Mouse (Mus musculus) cerebellum, postnatal 10 days (tissue): Measurements from ENCODE around the gene Dennd1a.

Source experiments
- DNase-seq, 2 experiments: peaks; one replicate each; pipeline ENCODE4 v3.0.0; 2021; ENCODE audit warnings: mixed read lengths in 2 of 2

Gene Dennd1a

DNA sequence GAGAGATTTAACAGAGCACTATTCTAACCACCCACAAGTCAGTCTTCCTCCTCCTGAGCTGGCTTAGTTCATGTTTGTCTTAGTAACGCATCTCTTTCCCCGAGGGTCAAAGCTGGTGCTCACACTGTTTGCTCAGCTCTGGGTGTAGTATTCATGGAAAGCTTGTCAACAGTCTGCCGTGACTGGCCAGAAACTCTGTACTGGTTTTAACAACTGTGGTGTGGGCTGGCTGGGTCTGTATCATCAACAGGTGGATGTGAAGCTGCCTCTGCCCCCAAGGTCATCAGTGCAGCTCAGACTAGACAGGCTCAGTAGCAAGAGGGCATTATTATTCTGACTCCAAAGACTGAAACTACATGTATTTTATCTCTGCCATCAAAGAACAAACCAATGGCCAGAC is 430.2 kb downstream of the Dennd1a start:
- DNase-seq, result no peak

DNA sequence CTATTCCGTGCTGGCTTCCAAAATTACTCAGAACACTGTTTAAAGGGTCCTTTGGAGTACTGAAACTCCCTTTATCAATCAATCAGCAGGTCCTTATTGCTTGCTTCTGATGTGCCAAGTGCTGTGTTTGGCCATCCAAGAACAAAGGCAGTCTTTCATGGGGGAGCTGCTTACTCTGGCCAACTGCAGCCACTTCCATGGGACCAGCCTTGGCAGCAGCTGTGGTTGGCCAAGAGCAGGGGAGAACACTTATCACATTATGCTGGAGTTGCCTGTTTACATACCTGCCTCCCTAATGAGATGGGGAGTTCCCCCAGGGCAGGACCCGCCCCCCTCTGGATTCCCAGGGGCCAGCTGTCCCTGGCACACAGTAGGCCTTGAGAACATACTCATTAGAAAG is 432.0 kb downstream of the Dennd1a start:
- DNase-seq, result peak in 1 of 2 experiments; percentile 14

DNA sequence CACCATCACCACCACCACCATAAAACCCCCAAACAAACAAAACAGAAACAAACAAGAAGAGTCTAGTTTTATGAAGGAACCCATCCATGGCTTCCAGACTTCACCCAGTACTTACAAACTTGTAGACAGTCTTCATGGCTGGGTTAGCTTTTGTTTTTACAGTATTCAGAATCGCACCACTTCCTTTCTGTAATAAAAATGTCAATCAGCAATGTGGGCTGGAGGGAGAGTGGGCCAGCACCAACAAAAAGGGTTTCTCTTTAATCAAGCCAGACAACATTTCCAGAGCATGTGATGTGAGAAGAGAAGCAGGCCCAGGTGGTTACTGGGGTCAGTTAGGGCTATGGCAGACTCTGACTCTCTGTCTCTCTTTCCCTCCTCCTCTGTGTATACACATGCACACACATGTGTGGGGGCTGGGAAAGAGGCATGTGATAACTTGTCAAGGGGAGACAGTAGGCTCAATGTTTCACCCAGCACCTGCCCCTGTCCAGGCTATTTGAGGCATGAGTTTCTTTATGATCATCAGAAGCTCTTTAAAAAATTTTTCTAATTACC is 433.2 kb downstream of the Dennd1a start:
- no peak for DNase-seq

DNA sequence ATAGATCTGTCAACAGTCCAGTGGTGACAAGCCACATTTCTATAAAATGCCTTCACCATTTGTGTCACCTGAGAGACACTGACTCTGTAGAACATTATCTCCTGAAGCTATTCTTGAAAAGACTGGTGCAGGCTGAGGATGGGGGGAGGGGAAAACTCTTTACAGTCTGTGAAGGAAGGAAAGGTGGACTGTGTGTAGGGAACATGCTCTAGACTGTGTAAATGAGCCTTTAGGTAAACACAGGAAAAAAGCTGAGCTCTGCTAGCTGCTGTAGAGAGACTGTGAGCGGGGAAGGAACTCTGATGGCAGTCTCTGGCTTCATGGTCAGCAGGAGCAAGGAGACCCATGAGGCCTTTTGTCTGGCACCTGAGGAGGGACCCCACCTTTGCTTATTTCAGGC is 436.6 kb downstream of the Dennd1a start:
- DNase-seq, result no peak

DNA sequence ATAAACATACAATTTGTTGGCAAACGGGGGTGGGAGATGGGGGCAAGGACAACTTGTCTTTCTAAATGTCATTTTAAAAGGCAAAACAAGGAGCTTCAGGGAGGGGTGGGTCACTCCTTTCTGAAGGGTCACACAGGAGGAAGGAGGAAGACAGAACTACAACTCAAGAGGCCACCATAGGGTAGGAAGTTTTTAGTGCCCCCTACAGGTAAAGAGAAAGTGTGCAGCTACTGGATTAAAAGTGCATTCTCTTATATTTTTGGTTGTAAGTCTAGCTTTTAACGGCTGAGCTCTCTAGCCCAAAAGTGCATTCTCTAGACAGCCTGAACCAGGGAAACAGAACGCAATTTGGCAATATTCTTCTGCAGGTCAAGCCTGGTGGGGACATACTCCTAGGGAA is 437.8 kb downstream of the Dennd1a start:
- DNase-seq, result no peak

DNA sequence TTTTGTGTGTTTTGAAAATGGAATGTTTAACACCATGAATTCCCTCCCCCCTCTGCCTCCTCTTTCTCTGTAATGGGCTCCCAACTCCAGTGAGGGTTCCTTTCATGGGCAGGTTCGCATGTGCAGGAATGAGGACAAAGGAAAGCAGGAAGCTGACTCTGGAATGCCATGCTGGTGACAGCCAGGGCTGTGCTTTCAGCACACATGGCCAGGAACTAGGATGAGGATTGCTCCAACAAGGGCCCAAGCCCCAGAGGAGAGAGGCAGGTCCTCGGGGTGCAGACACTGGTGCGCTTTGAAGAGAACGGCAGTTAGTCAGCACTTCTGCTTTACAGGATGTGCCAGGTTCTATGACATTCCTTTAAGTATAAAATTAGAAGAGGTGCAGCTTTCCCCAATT is 444.5 kb downstream of the Dennd1a start:
- DNase-seq, result no peak

DNA sequence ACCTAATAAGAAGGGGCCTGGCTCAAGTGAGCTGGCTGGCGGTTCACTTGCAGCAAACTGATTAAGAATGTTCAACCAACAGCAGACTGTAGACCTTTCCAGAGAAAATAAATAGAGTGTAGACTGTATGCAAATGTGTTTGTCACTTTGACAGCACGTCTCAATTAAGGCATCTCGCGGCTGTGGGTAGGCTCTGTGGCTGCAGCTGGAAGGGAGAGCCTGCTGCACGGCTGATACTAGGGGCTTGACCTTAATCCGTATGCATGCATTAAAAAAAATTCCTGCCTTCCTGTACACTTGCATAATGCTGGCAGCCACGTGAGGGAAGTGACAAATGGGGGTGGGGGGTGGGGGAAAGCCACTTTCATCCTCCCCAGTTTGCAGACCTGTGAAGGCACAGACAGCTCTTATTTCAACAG is 445.0 kb downstream of the Dennd1a start:
- no peak for DNase-seq

DNA sequence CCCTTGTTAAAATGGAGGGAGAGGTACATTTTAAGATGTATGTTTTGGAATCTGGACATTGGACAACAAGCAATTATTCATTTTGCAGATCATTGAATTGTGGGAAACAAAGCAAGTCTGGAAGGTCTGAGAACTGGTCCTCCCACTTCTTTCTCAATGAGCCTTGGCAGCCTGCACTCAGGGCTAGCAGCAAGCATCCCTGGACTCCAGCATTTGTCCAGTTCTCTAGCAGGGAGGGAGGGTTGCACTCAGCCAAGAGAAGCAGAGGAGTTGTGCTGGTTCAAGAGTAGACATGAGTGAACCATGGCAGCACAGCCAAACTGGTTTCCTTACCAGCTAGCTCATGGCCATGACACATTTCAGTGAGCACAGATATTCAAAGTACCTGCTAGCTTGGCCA is 447.3 kb downstream of the Dennd1a start:
- no peak for DNase-seq

DNA sequence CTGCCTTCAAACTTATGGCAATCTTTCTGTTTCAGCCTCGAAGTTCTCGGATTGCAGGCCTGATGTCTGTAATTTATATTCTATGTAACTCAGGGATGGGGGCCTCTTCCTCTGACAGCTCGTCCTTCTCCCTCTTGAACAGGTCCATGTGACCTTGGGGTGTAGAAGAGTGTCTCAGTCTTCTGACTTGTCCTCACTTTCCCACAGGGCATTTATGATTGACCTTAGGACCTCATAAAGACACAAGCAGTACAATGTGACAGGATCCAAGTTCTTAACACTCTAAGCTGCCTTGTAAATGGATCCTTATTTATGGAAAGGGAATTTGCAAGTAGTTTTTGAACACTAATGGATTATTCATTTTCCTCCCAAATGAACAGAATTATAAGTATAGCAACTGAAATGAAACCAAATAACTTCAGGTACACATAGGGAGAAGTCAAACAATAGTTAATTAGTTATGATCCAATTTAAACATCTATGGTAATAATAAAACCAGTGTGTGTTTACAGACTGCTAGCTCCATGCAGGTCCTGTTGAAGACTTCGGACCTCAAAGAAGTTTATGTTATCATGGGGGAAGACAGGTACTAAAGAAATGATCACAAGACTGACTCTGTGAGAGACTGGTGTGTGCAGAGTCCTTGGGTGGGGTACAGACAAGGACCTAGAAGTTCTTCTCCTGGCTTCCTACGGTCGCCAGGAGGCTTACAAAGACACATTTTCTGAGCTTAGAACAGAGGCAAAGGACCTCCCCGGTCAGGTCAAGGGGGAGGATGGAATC is 448.8 kb downstream of the Dennd1a start:
- no peak for DNase-seq

DNA sequence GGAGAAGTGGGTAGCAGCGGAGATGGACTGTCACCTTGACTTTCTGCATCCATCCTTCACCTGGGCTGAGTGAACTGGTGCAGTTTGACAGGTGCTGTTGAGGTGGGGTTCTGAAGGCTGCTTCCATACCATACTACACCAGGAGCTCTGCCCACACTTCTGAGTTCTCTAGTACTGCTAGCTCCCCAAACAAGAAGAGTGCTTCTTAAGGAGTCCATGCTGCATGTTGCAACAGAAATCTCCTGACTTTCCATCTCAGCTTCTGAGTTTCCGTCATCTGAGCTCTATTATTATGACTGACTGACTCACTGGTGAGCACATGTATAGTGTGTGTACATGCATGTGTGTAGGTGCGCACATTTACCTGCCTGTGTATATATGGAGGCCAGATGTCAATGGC is 449.6 kb downstream of the Dennd1a start:
- no peak for DNase-seq

DNA sequence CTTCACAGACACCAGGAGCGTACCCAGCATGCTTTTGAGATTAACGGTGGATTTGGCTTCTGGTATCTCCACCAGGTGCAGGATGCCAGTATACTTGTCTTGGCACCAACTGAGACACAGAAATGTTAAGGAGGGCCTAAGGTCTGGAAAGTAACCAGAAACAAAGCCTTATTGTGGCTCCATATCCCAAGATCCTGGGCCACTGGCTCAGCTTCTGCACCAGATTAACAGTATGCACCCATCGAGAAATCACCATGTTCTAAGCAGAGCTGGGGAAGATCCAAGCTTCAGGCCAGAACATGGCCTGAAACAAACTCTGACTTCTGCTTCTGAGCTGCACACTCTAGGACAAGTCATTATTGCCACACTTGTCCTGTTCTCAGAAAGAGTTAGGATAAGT is 450.3 kb downstream of the Dennd1a start:
- DNase-seq, result no peak

DNA sequence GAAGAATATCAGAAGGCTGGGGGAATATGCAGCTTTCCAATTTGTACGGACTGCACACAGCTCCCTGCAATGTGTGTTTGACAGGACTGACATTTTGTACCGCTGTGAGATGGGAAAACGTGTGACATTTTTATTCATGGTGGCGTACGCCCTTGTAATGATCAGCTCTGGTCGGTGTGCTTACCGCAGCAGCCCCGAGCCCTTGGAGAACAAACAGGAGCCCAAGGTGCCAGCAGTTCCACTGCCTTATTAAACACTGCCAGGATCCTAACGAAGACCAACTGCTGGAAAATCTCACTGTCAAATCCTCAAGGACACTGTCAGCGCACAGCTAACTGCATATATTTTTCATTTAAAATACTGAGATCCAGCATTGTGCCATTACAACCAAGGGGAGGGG is 454.9 kb downstream of the Dennd1a start:
- no peak for DNase-seq

DNA sequence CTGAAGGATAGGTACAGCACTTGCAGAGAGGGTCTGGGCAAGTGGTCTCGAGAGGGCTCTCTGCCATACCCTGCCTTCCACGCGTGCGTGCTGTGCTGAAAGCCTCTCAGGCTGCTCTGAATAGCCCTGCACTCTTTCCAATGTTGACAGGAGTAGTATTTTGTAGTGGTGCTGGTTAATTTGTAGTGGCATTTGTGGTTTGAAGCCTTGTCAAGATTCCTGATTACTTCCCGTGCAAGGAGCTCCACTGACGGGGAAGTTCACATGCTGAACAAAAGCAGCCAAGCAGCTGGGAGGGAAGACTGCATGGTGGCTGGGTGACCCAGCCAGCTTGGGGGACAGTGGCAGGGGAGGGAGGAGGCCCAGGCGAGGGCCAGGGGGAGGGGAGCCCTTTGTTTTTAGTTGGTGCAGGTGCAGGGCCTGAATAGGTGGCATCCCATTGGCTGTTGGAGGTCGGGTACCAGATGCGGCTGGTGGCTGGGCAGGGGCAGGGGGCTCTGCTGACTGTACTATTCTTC is 457.4 kb downstream of the Dennd1a start:
- no peak for DNase-seq

DNA sequence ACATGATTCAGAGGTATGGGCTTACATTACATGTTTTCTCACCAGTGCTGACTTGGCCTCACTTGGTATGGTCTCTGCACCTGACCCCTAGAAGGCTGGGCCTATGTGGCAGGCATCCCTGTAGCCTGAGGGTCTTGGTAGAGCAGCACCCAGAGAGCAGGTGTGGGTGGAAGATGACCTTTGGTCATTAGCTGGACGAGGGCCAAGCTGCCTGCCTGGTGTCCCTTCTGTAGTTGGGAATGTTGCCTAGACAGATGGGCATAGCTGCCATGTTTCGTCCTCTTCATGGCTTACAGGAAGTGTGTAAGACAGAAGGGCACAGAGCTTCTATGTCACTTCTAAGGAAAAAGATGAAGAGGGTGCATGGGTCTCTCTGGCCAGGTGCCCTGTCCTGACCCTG is 463.4 kb downstream of the Dennd1a start:
- peak; percentile 70 to 76 for DNase-seq

DNA sequence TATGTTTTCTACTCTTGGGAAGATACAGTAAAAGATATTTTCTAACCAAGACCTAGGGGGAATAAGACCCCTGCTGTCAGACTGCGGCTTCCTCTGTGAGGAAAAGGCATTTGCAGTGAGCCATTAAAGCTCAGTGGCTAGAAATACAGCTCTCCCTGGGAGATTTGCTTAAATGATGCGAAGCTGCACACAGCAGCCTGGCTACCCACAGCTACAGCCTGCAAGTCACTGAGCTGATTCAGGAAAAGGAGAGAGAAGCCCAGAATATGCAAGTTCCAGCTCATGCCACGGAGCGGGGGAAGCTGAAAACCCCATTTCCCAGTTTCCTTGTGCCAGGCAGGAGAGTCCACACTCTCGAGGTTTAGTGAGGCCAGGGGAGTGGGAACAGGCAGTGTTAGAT is 465.1 kb downstream of the Dennd1a start:
- DNase-seq, result no peak

DNA sequence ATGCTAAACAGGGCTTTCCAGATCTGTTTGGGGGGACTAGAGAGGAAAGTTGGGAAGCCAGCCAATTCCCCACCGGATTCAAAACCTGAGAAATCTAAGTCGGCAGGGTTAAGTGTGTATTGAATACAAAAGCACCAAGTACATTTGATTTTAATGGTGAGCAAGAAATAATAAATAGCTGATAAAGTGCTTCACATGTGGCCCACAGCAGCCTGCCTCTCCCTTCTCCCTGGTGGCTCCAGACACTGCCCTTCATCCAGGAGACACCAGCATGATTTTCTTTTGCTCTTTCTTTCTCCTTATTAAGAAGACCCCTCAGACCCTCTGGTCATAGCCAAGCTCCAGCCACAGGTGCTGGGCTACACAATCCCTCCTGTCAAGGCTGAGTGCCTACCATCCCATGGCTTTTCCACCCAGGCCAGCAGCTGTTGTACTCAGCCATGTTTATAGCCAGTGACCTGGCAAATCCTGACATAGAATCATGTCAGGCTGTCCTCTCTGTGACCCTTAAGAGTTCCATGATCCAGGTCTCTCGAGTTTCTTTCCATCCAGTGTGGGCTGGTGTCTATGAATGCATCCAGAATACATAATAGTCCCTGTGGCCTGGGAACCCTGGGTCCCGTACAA is 467.6 kb downstream of the Dennd1a start:
- no peak for DNase-seq

DNA sequence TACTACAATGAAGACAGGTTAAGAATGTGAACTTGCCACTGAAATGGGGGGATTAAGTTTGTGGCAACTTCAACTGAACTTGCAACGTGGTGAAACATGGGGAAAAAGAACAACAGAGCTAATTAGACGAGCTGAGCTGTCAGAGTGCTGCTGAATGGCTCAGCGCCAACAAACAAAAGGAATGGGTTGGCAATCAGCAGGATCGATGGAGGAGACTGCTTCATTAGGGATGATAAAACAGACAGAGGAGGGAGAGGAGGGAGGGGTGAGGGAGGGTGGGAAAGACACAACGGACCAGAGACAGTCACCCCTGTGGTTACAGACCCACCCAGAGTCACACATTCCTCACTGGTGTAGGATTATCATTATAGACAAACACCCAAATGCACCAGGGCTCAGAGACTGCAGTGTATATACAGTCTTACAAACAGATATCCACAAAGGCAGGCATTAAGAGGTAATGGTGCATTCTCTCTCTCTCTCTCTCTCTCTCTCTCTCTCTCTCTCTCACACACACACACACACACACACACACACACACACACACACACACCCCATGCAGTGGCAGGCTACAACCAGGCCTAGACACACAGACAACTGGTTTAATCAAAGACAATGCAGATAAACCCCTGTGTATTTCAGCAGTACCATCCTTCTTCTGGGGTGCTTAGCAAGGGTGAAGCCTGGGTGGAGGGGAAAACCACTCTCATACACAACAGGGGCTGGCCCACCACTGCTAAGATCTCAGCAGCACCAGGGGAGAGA is 468.2 kb downstream of the Dennd1a start:
- peak; percentile 54 to 55 for DNase-seq

DNA sequence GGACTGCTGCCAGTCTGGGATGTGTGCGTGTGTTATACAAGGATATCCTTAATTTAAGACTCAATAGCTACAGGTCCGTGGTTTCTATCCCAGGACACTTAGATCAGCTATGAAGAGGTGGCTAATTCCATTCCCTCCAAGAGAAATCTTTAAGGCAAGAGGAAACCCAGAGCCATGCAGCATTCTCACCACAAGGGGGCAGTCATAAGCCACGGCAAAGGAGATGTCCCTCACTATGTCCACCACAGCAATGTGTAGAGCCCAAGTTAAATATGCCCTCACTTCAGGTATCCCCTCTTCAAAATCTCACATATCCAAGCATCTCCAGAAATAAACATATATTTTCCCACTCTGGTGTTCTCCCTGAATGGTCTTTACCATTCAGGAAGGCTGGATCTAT is 471.5 kb downstream of the Dennd1a start:
- peak; percentile 91 to 94 for DNase-seq

DNA sequence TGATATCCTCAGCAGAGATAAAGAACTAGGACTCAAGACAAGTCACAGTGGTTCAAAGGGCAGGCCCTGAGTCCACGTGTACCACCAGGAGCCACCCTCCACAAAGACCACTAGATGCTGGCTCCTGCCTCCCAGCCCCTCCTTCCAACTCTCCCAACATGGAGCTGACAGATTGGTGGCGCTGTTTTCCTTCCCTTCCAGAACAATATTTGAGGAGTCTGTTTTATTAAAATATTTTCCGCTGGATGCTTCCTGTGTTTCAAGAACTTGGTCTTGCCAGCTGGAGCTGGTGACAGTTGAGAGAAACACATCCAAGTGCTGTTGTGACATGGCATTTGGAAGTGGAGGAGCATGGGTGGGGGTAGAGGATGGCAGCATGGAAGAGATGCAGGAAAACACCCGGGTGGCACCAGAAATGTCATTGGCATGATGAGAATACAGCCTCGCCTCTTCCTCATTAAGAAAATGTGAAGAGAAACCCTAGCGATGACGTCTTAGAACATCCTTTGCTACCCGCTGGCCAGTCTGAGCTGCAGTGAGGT is 472.3 kb downstream of the Dennd1a start:
- DNase-seq, result no peak

DNA sequence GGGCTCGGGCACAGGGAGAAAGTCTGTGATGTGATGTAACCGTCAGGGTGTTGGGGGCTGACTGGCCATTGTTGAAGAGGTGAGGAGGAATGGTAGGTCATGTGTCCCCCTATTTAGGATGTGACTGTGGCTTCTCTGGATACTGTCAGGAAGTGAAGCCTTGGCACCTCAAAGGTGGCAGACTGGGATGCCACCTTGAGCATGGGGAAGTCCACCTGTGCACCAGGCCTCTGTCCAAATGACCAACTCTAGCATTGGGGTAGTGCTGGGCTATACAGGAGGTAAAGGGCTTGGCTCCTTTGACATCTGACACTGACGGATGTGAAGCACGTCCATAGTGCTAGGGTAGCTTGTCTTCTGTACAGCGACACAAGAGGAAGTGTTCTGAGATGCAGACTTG is 474.8 kb downstream of the Dennd1a start:
- peak in 1 of 2 experiments; percentile 48 for DNase-seq

DNA sequence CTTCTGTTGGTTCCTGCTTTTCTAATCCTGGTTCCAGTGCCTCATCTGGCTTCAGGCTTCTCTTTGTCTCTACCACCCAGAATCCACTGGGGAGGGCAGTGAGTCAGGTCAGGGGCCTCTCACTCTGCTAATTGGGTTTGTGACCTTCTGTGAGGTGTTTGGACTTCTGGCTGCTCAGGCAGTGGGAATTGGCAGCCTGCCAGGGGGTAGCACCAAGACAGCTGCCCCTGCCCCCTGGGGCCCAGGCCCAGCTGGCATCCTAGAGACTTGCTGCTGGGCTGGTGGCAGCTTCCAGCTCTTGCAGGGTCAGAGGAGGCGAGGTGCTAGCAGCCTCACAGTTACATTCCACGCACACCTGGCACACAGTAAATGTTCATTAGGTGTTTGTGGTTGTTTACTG is 475.5 kb downstream of the Dennd1a start:
- DNase-seq, result peak; percentile 80 to 87

DNA sequence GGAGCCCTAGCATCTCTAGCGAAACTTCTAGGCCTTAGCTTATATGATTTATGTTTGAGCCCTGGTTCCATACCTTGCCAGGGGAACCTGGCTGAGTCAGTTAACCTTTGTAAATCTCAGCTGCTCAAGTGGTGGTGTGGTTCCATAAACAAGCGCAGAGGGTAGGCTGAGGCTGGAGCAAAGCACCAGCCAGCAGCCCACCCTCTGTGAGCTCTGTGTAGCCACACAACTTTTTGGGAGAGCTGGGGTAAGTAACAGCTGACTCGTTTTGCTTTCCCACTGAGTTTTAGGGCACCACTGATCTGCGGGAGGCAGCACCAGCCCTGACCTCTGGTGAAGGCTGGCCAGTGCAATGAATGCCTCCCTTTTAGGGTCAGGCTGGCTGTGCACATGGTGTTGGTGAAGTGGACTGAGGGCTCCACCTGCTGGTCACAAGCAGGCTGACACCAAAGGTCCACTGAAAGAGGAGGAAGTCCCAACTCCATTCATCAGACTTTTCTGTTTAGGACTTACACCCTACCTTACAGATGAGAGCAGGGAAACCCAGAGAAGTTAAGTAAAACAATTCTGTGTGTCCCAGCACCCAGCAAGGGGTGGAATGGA is 484.5 kb downstream of the Dennd1a start:
- peak; percentile 85 for DNase-seq

DNA sequence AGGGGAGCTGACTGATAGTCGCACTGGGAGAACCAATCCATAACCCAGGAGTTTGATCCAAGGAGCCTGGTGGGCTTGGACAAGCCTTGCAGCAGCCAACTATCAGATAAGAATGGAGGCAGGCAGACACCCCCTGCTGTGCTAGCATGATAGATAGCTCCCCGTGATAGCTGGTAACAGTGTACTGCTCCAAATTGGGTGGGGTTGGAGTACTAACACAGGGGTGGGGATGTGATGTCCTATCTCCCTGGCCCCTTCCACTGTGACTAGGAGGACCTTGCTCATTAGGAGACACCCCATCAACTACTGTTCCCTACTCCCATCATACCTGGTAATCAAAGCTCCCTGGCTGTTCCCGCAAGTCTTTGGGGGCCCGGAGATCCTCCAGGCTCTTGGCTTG is 485.5 kb downstream of the Dennd1a start:
- DNase-seq, result no peak
